Mouse (Mus musculus) gastrocnemius, adult 8-10 months (tissue): Measurements from ENCODE around the gene Utp11. TPM values are rescaled to one million over a fixed set of nuclear protein-coding genes. Genes with fewer than 3 reads are reported as not detected.

ENCODE experiments used
- DNase-seq, 2 experiments: peaks; one replicate each; pipeline ENCODE4 v3.0.0; 2022; ENCODE audit warnings: low spot score in 2 of 2
- total RNA-seq, 4 experiments: library from RNA; stranded (reverse); gene quantifications; 2 replicates each; pipeline ENCODE4 v1.2.4; 2022

The Utp11 gene
- total RNA-seq, 4 experiments from 2014 or later = 14.0 to 20.8 (median 18.7) TPM

- DNase-seq = no peak
These were observed 20.8 kb downstream of the Utp11 start for GRCm38 (mm10) chr4:124672347-124673320.

- no peak for DNase-seq
These were observed 21.8 kb downstream of the Utp11 start for GRCm38 (mm10) chr4:124671583-124671982.

GRCm38 (mm10) chr4:124670232-124670631, 23.2 kb downstream of the Utp11 start:
- no peak for DNase-seq

GRCm38 (mm10) chr4:124668078-124668477, 25.3 kb downstream of the Utp11 start:
- DNase-seq = no peak

- no peak for DNase-seq
These were observed 25.8 kb downstream of the Utp11 start for GRCm38 (mm10) chr4:124667476-124668033.

- no peak for DNase-seq
These were observed 28.8 kb downstream of the Utp11 start for GRCm38 (mm10) chr4:124664604-124665003.

GRCm38 (mm10) chr4:124664185-124664584, 29.2 kb downstream of the Utp11 start:
- DNase-seq = no peak

GRCm38 (mm10) chr4:124663034-124663433, 30.4 kb downstream of the Utp11 start:
- DNase-seq = no peak

GRCm38 (mm10) chr4:124660603-124661002, 32.8 kb downstream of the Utp11 start:
- no peak for DNase-seq

- DNase-seq = no peak
These were observed 33.9 kb downstream of the Utp11 start for GRCm38 (mm10) chr4:124659251-124660217.

- DNase-seq = no peak
These were observed 35.0 kb downstream of the Utp11 start for GRCm38 (mm10) chr4:124658412-124658851.

GRCm38 (mm10) chr4:124657781-124658180, 35.6 kb downstream of the Utp11 start:
- DNase-seq = no peak

GRCm38 (mm10) chr4:124656854-124657650, 36.3 kb downstream of the Utp11 start:
- DNase-seq = peak; percentile 50 to 68

GRCm38 (mm10) chr4:124656518-124656853, 36.9 kb downstream of the Utp11 start, which contains the start of gene Pou3f1:
Gene Pou3f1 (plus strand): TSS chr4:124656807.
- no peak for DNase-seq

- DNase-seq = no peak
These were observed 40.5 kb downstream of the Utp11 start for GRCm38 (mm10) chr4:124652886-124653285.

GRCm38 (mm10) chr4:124647909-124648308, 45.5 kb downstream of the Utp11 start:
- no peak for DNase-seq

GRCm38 (mm10) chr4:124646591-124646990, 46.8 kb downstream of the Utp11 start:
- no peak for DNase-seq

GRCm38 (mm10) chr4:124644974-124645433, 48.4 kb downstream of the Utp11 start:
- DNase-seq = no peak

- no peak for DNase-seq
These were observed 49.5 kb downstream of the Utp11 start for GRCm38 (mm10) chr4:124643859-124644258.

GRCm38 (mm10) chr4:124639715-124640114, 53.7 kb downstream of the Utp11 start:
- DNase-seq = no peak
